Mouse (Mus musculus) limb, embryonic 12.5 days (tissue): ENCODE measurements around the gene Hist2h3c1. TPM values are rescaled to one million over a fixed set of nuclear protein-coding genes. Genes with fewer than 3 reads are reported as not detected.
"Not testable (repeated sequence)": the region's sequence is repeated elsewhere in the genome, so short reads cannot be mapped to it uniquely, and the experiment has no call there.

Source experiments
- ATAC-seq: fragments of 200-750 bp; cut with Nextera tagmentation; 2 replicates; pipeline ENCODE4 v1.8.0; 2017; ENCODE audit warnings: low read depth, moderate TSS enrichment; ENCODE audit not compliant: insufficient number of reproducible peaks, insufficient read depth, low FRiP score, low TSS enrichment
- H3K27ac ChIP-seq: fragments of 300-500 bp; sonication (generic); 2 replicates; pipeline ENCODE4 v1.5.1; 2016; ENCODE audit warnings: mild to moderate bottlenecking, moderate library complexity
- H3K27me3 ChIP-seq: fragments of 300-500 bp; sonication (generic); 2 replicates; pipeline ENCODE4 v1.6.1; 2016; ENCODE audit warnings: mild to moderate bottlenecking, moderate library complexity
- H3K36me3 ChIP-seq: fragments of 300-500 bp; sonication (generic); 2 replicates; pipeline ENCODE4 v1.6.1; 2016; ENCODE audit warnings: mild to moderate bottlenecking, moderate library complexity
- H3K4me1 ChIP-seq: fragments of 300-500 bp; sonication (generic); replicated peaks from 2 replicates; pipeline ENCODE4 v1.6.1; 2016
- H3K4me2 ChIP-seq: fragments of 300-500 bp; sonication (generic); 2 replicates; pipeline ENCODE4 v1.6.1; 2016; ENCODE audit warnings: mild to moderate bottlenecking, moderate library complexity
- H3K4me3 ChIP-seq: fragments of 300-500 bp; sonication (generic); replicated peaks from 2 replicates; pipeline ENCODE4 v1.5.1; 2016; ENCODE audit warnings: mild to moderate bottlenecking
- H3K9ac ChIP-seq: fragments of 300-500 bp; sonication (generic); replicated peaks from 2 replicates; pipeline ENCODE4 v1.6.1; 2016; ENCODE audit warnings: mild to moderate bottlenecking, moderate library complexity
- H3K9me3 ChIP-seq: fragments of 300-500 bp; sonication (generic); 2 replicates; pipeline ENCODE4 v1.6.1; 2016; ENCODE audit warnings: mild to moderate bottlenecking, moderate library complexity
- WGBS: fragments of 180-500 bp; shearing (Covaris S2); methylation state at CpG from one replicate; pipeline ENCODE4 v1.1.7; 2016; 5-methylcytosine and 5-hydroxymethylcytosine counted together
- polyA plus RNA-seq: library from polyadenylated mRNA; unstranded; fragments of >200 nt; fragmentation: Nextera tagmentation; extraction: Ambion mirVana; gene quantifications from 2 replicates; pipeline ENCODE4 v1.2.1, GENCODE M21; 2016

Gene Hist2h3c1
- polyA plus RNA-seq, 1 experiment from 2014 or later: not detected

- no peaks in the 10 kb centered on the region for H3K27me3 ChIP-seq
- peaks cover 18% of the 10 kb centered on the region for H3K4me1 ChIP-seq
- no peak for ATAC-seq
- 71% methylated on average over 3 of the region's 3 CpGs for WGBS
- no peaks in the 10 kb centered on the region for H3K9me3 ChIP-seq
- H3K4me3 ChIP-seq: no peak overlapping the region
- H3K27ac ChIP-seq: 0 out of 2 replicates have a peak overlapping the region, but pooled peaks have one; percentile 1
- H3K9ac ChIP-seq: no peak overlapping the region
- H3K4me2 ChIP-seq: no peak overlapping the region
- H3K36me3 ChIP-seq: no peaks in the 10 kb centered on the region
Measured at GRCm38 (mm10) chr3:96235836-96236235, 10.6 kb upstream of the Hist2h3c1 start.

- Histone ChIP-seq H3K4me3 (peak overlapping the region; percentile 41), H3K9ac (peak overlapping the region; percentile 66), H3K36me3 (no peaks in the 10 kb centered on the region), H3K27ac (peak overlapping the region; percentile 84), H3K27me3 (no peaks in the 10 kb centered on the region), H3K4me2 (peak overlapping the region; percentile 56), H3K4me1 (peaks cover 20% of the 10 kb centered on the region), H3K9me3 (no peaks in the 10 kb centered on the region)
- WGBS: 72% methylated on average over 4 of the region's 4 CpGs
- no peak for ATAC-seq
Measured at GRCm38 (mm10) chr3:96236834-96237334, 9.6 kb upstream of the Hist2h3c1 start.

- Histone ChIP-seq H3K27ac (peak overlapping the region; percentile 84), H3K4me2 (peak overlapping the region; percentile 56), H3K9me3 (no peaks in the 10 kb centered on the region), H3K27me3 (no peaks in the 10 kb centered on the region), H3K4me1 (peaks cover 22% of the 10 kb centered on the region), H3K9ac (peak overlapping the region; percentile 66), H3K36me3 (no peaks in the 10 kb centered on the region), H3K4me3 (peak overlapping the region; percentile 41)
- 23% methylated on average over 7 of the region's 7 CpGs for WGBS
- no peak for ATAC-seq
Measured at GRCm38 (mm10) chr3:96237335-96237903, 9.1 kb upstream of the Hist2h3c1 start.

GRCm38 (mm10) chr3:96237904-96238511 is 8.5 kb upstream of the Hist2h3c1 start:
- Histone ChIP-seq H3K4me2 (peak overlapping the region; percentile 56), H3K36me3 (no peaks in the 10 kb centered on the region), H3K27me3 (no peaks in the 10 kb centered on the region), H3K9ac (peak overlapping the region; percentile 66), H3K9me3 (no peaks in the 10 kb centered on the region), H3K4me1 (peaks cover 27% of the 10 kb centered on the region), H3K27ac (peak overlapping the region; percentile 84), H3K4me3 (peak overlapping the region; percentile 41)
- WGBS: 2% methylated on average over 12 of the region's 12 CpGs
- ATAC-seq: no peak

- not testable (repeated sequence) for H3K9me3 ChIP-seq, H3K27me3 ChIP-seq, H3K36me3 ChIP-seq
- H3K4me2 ChIP-seq: peak within 1 kb of the TSS; percentile 56
- H3K4me1 ChIP-seq: peaks cover 38% of the 10 kb centered on the region
- peak; percentile 92 for ATAC-seq
- H3K9ac ChIP-seq: peak within 1 kb of the TSS; percentile 66
- WGBS: 0% methylated on average over 18 of the region's 68 CpGs
- peak within 1 kb of the TSS; percentile 86 for H3K27ac ChIP-seq
- H3K4me3 ChIP-seq: peak within 1 kb of the TSS; percentile 41
Measured at GRCm38 (mm10) chr3:96238954-96239793, 7.3 kb upstream of the Hist2h3c1 start, which contains the start of gene Hist2h3c2. Hist2h3c2 (minus strand) TSS chr3:96239127.

GRCm38 (mm10) chr3:96239949-96240798 is 6.3 kb upstream of the Hist2h3c1 start, which contains the start of gene Hist2h2aa2:
Hist2h2aa2 (minus strand) TSS chr3:96240276.
- peak; percentile 85 for ATAC-seq
- Histone ChIP-seq H3K4me2 (peak within 1 kb of the TSS; percentile 44), H3K4me1 (peaks cover 43% of the 10 kb centered on the region), H3K27ac (peak within 1 kb of the TSS; percentile 91), H3K9ac (peak within 1 kb of the TSS; percentile 44; the same call in 1 of the 2 replicates), H3K4me3 (peak within 1 kb of the TSS; percentile 33)
- not testable (repeated sequence) for H3K36me3 ChIP-seq, H3K9me3 ChIP-seq, H3K27me3 ChIP-seq
- WGBS: 4% methylated on average over 43 of the region's 85 CpGs

- Histone ChIP-seq H3K27ac (peak overlapping the region; percentile 91), H3K4me2 (peak overlapping the region; percentile 44), H3K36me3 (no peaks in the 10 kb centered on the region), H3K27me3 (no peaks in the 10 kb centered on the region), H3K4me3 (peak overlapping the region; percentile 21; the same call in 1 of the 2 replicates), H3K9me3 (no peaks in the 10 kb centered on the region), H3K9ac (peak overlapping the region; percentile 37; the same call in 1 of the 2 replicates), H3K4me1 (peaks cover 43% of the 10 kb centered on the region)
- no peak for ATAC-seq
- WGBS: 81% methylated on average over 9 of the region's 9 CpGs
Measured at GRCm38 (mm10) chr3:96240799-96241197, 5.7 kb upstream of the Hist2h3c1 start.

GRCm38 (mm10) chr3:96243921-96244572 is 2.4 kb upstream of the Hist2h3c1 start:
- Histone ChIP-seq H3K27ac (peak overlapping the region; percentile 99), H3K9me3 (no peaks in the 10 kb centered on the region), H3K4me1 (peaks cover 37% of the 10 kb centered on the region), H3K36me3 (no peaks in the 10 kb centered on the region), H3K4me3 (peak overlapping the region; percentile 47; the same call in 1 of the 2 replicates), H3K27me3 (no peaks in the 10 kb centered on the region), H3K9ac (peak overlapping the region; percentile 74; the same call in 1 of the 2 replicates), H3K4me2 (peak overlapping the region; percentile 58)
- ATAC-seq: no peak
- WGBS: 80% methylated on average over 7 of the region's 7 CpGs

- H3K27me3 ChIP-seq, H3K36me3 ChIP-seq, H3K9me3 ChIP-seq: not testable (repeated sequence)
- H3K27ac ChIP-seq: peak within 1 kb of the TSS; percentile 99
- ATAC-seq: peak; percentile 87
- peaks cover 48% of the 10 kb centered on the region for H3K4me1 ChIP-seq
- peak within 1 kb of the TSS; percentile 47 for H3K4me3 ChIP-seq
- peak within 1 kb of the TSS; percentile 74 for H3K9ac ChIP-seq
- peak within 1 kb of the TSS; percentile 58 for H3K4me2 ChIP-seq
- WGBS: under 1% methylated on average over 40 of the region's 88 CpGs
Measured at GRCm38 (mm10) chr3:96245003-96245886, 1.2 kb upstream of the Hist2h3c1 start, which contains the start of gene Hist2h2aa1. Hist2h2aa1 (plus strand) TSS chr3:96245497.
